Mouse (Mus musculus) B cell, adult 67 days (primary cell): Measurements from ENCODE around the gene Btg1. TPM values are rescaled to one million over a fixed set of nuclear protein-coding genes. Genes with fewer than 3 reads are reported as not detected.

ENCODE experiments used
- total RNA-seq, 2 experiments: library from RNA; stranded (reverse); gene quantifications; 4 replicates each; pipeline ENCODE4 v1.2.4; 2023

Btg1 gene
- 1,000 to 10,000 TPM; 1,553 to 1,595 TPM for total RNA-seq

GRCm38 (mm10) chr10:96616709-96617116, at the start of gene Btg1:
Gene Btg1 (plus strand): TSS chr10:96617006.

